In genomic region chr2:109694838-109695225, GRCm38 (mm10) we compare ENCODE assay signal across 8 mouse cellular contexts. TPM values are rescaled to one million over a fixed set of nuclear protein-coding genes. Genes with fewer than 3 reads are reported as not detected.
DNase-seq lines count a peak whose midpoint lies in the region; ATAC-seq and TF ChIP-seq lines count a peak whose summit lies in the region.

No protein-coding gene starts in this region.

- peak overlapping the region; percentile 49 for H3K4me3 ChIP-seq in cortical plate, adult 2 months (ENCODE audit: insufficient read depth, low read length)
- peak overlapping the region; percentile 58 for H3K4me3 ChIP-seq in hindbrain, postnatal 0 days (ENCODE audit: low read length)

- intact Hi-C loops in left cerebral cortex, postnatal 10 days (cut with DNase I): loop anchor here (2.0 to 10.0 kb wide), 3 partner anchors 820 to 1728 kb away; no protein-coding TSS in a partner anchor

- no peaks in the 10 kb centered on the region for H3K27me3 ChIP-seq in hindbrain, postnatal 0 days (ENCODE audit: insufficient read depth, low read length)

- TF ChIP-seq CTCF in cortical plate, adult 2 months (IDR thresholded peaks at IDR 0.05; ENCODE audit: extremely low read depth, insufficient read depth, low read length): peak; percentile 80
- TF ChIP-seq CTCF in hindbrain, postnatal 0 days (IDR thresholded peaks at IDR 0.05; ENCODE audit: low read depth): peak; percentile 88

- peak; percentile 67 for DNase-seq in adrenal gland, adult 2 months
- peak; percentile 72 for DNase-seq in gastrocnemius, postnatal 10 days
- DNase-seq in hindbrain, postnatal 0 days (ENCODE audit: low spot score): peak; percentile 90
- peak; percentile 64 to 84 for DNase-seq in left cerebral cortex, postnatal 10 days (ENCODE audit: extremely low spot score in 1 of 2, low spot score in 2 of 2)
- peak; percentile 67 to 71 for DNase-seq in lung, postnatal 4 days
- peak; percentile 21 for DNase-seq in skeletal muscle tissue, adult 2 months (ENCODE audit: low read depth, low spot score)
- no peak for DNase-seq in spleen, postnatal 14 days (ENCODE audit: low spot score in 2 of 2)

- WGBS in hindbrain, postnatal 0 days: under 1% methylated on average over 12 of the region's 12 CpGs

- H3K36me3 ChIP-seq in hindbrain, postnatal 0 days (ENCODE audit: insufficient read depth, low read length): no peaks in the 10 kb centered on the region

- no peak overlapping the region for H3K27ac ChIP-seq in cortical plate, adult 2 months (ENCODE audit: insufficient read depth, low read length)
- H3K27ac ChIP-seq in hindbrain, postnatal 0 days: no peak overlapping the region

- ATAC-seq in hindbrain, postnatal 0 days: peak; percentile 80

- H3K9ac ChIP-seq in hindbrain, postnatal 0 days (replicated peaks; ENCODE audit: low read length): 0 out of 2 replicates have a peak overlapping the region, but pooled peaks have one; percentile 37

- H3K4me1 ChIP-seq in cortical plate, adult 2 months (ENCODE audit: control insufficient read depth, insufficient read depth, low read length): no peaks in the 10 kb centered on the region
- peaks cover 8% of the 10 kb centered on the region; the same call in 1 of the 2 replicates for H3K4me1 ChIP-seq in hindbrain, postnatal 0 days (ENCODE audit: insufficient read depth, low read length)

- peak overlapping the region; percentile 76 for H3K4me2 ChIP-seq in hindbrain, postnatal 0 days (ENCODE audit: low read depth, low read length)

- H3K9me3 ChIP-seq in hindbrain, postnatal 0 days (ENCODE audit: low read length): no peaks in the 10 kb centered on the region

- TF ChIP-seq POLR2A in cortical plate, adult 2 months (IDR thresholded peaks at IDR 0.05; ENCODE audit: extremely low read depth, insufficient read depth, low read length): no peak

RNA-seq across cellular contexts. Expression of gene Bdnf, which starts 20.3 kb away (rescaled TPM):
- under 1 TPM in 1 of 2 experiments, not detected in 1; 0.14 TPM for total RNA-seq in adrenal gland, adult 2 months (2021)
- polyA plus RNA-seq in adrenal gland, adult 2 months (2012; rRNA removed): 0.03 TPM in 1 of 2 replicates, not detected in the other
- polyA plus RNA-seq in cortical plate, adult 2 months (2012; rRNA removed): 10.3 and 11.1 TPM in 2 replicates
- under 1 TPM; 0.23 to 0.47 TPM for total RNA-seq in gastrocnemius, postnatal 10 days (2021)
- 3.9 and 5.6 TPM in 2 replicates for total RNA-seq in hindbrain, postnatal 0 days (2014; rRNA removed)
- 6.8 and 7.6 TPM in 2 replicates for polyA plus RNA-seq in hindbrain, postnatal 0 days (2015; fragmentation: Nextera tagmentation; extraction: Ambion mirVana)
- 10 to 100 TPM; 11.7 to 11.8 TPM for total RNA-seq in left cerebral cortex, postnatal 10 days (2021)

Comparison
In these comparisons a context has a peak if more than half of its experiments do, and no peak if none do; other contexts are left out.
1. DNase-seq: peak in adrenal gland, adult 2 months (single experiment), gastrocnemius, postnatal 10 days (single experiment), hindbrain, postnatal 0 days (single experiment), left cerebral cortex, postnatal 10 days (2 of 2), lung, postnatal 4 days (2 of 2) and skeletal muscle tissue, adult 2 months (single experiment); none in spleen, postnatal 14 days (0 of 2).